Mouse (Mus musculus): ENCODE measurements around the gene Nav2.

GRCm38 (mm10) chr7:49442174-49442573 is 533.7 kb downstream of the Nav2 start:
- TF ChIP-seq CTCF (IDR thresholded peaks at IDR 0.05) = no peak
- TF ChIP-seq EP300 (IDR thresholded peaks at IDR 0.05) = no peak

Measured in lung, postnatal 0 days (tissue).